Mouse (Mus musculus): Measurements from ENCODE around the gene Psme4.

DNA sequence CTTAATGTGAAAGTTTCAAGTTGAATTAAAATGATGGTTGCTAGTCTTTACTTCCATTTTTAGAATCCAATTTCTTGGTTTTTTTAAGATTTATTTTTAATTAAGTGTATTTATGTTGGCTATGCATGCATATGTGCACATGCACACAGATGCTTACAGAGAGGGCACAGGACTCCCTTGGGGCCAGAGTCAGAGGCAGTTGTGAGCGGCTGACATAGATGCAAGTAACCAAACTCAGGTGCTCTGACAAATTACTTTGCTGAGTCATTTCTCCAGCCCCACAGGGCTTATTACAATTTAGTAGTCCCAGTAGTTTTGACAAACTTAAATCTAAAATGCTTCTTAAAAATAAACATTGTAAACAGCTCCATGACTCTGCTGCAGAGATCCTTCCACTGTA is 10.1 kb downstream of the Psme4 start:
- TF ChIP-seq POLR2A (IDR thresholded peaks at IDR 0.05; ENCODE audit: low read depth, low read length) (no peak), CTCF (conservative IDR thresholded peaks at IDR 0.05; ENCODE audit: insufficient read depth, insufficient read length, low read depth, low read length) (no peak)
